Mouse (Mus musculus): Measurements from ENCODE around the gene Slc22a4.
"Not testable (repeated sequence)": the region's sequence is repeated elsewhere in the genome, so short reads cannot be mapped to it uniquely, and the experiment has no call there.

The Slc22a4 gene

DNA sequence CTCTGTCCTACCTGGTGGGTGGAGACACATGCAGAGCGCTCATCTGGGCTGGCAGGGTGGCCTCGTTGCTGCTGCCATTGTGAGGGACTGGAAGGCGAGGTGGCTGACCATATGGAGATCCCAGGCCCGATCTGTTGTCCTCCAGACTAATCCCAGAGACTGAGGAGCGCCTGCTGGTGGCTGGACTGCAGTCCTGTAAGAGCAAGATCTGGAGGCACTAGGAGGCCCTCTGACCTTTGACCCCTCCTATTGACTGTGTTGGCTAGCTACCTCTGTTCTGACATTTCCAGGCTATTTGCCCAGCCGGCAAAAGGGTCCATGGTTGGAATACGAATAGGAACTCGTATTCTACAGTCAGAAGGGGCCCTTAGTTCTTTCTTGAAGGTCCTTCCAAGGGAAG lies 28.2 kb upstream of the Slc22a4 start:
- DNase-seq = peak; percentile 53

DNA sequence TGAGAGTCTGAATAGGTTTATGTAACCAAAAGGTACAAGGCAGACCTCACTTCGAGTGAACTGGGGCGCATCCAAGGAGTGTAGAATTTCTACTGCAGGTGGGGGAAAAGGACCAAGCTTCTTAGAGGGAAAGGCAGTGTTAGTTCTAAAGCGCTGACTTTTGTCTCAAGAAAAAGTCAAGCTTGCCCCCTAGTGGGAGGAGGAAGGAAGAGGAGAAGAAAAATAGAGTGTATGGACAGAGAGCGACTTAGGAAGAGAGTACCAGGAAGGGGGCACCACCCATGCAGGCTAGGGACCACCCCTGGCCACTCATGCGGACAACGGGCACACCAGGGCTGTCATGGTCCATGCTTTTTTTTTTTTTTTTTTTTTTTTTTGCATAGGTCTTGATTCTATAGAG lies 26.4 kb upstream of the Slc22a4 start:
- DNase-seq = peak; percentile 56

DNA sequence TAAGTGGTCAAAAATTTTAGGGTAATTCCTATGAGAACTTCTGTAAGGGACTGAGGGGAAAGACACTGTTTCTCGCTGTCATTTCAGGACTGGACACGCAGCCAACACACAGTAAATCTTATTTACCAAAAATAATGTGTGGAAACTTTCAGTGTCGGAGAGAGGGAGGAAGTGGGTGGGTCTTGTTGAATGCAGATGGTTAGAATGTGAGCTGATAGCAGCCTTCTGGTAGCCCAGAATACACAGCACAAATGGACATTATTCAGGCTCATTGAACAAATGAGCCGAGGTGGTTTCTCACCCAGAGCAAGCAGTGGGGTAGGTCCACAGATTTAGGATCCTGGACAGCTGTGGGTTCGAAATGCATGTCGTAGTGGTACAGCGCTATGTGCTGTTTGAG lies 25.2 kb upstream of the Slc22a4 start:
- no peak for DNase-seq

DNA sequence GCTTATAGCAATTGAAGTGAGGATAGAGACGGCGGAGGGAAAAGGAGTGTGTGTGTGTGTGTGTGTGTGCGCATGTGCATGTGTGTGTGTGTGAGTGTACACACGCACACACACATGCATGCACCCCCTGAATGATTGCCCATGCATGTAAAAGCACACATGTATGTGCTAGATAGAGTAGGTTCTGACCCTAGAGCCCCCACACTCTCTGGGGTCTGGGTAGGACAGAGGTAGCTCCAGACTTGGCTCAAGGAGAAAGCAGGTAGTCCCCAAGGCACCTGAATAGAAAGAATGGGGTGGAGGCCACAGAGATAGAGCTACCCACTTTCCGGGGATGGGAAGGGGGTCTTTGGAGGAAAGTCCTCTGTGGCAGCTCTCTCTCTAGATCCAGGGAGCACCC lies 24.2 kb upstream of the Slc22a4 start:
- no peak for DNase-seq

DNA sequence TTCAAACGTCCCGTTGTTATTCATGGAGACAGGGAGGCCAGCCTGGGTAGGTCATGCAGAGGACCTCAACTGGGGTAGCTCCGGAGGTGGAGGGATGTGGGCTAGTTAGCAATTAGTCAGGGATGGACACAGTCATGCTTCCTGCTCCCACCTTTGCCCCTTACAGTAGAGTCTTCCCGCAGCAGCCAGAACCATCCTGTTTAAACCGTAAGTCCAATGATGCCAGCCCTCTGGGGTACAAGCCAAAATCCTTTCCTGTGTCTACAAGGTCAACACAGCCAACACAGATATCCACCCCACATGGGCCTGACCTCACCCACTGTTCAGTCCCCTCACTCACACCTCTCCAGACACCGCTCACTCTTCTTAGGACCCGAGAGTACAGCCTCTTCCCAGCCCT lies 23.3 kb upstream of the Slc22a4 start:
- DNase-seq = no peak

DNA sequence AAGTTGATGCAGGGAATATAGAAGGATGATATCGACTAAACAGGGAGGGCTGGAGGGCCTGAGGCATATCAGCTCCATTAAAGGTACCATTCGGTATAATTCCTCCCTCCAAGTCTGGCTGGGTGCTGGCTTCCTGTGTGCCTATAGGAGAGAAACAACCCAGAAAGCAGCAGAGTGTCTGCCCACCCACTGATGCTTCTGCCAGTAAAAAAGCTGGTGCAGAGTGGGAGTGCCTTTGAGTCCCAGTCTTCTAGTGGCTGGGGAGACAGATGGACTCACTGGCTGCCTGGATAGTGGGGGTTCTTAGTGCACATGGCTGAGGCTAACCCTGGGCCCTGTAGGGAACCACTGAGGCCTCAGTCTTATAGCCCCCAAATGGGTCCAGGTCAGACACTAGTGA lies 22.3 kb upstream of the Slc22a4 start:
- DNase-seq = no peak

DNA sequence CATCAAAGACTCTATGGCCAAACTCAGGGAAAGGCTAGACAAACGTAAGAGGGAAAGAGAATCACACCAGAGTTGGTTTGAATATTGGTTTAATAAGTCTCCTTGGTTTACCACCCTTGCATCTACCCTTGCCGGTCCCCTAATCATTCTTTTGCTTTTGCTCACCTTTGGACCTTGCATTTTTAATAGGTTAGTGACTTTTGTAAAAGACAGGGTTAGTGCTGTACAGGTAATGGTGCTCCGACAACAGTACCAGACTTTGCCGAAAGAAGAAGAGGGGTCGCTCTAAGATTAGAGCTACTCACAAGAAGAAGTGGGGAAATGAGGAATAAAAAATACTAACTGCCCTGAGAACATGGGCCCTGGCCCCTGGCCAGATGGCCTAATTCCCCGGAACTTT lies 12.8 kb upstream of the Slc22a4 start:
- DNase-seq = no peak

DNA sequence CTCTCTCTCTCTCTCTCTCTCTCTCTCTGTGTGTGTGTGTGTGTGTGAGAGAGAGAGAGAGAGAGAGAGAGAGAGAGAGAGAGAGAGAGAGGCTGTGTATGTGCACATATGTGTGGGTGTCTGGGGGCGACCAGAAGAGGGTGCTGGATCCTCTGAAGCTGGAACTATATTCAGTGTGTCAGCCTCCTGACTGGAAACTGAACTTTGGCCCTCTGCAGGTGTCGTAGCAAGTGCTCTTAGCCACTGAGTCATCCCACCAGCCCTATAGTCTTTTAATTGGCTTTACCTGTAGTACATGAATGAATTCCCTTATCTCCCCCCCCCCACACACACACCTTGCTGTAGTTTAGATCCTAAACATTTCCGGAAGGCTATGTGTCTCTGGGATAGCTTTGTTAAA lies 5.0 kb upstream of the Slc22a4 start:
- DNase-seq = not testable (repeated sequence)

DNA sequence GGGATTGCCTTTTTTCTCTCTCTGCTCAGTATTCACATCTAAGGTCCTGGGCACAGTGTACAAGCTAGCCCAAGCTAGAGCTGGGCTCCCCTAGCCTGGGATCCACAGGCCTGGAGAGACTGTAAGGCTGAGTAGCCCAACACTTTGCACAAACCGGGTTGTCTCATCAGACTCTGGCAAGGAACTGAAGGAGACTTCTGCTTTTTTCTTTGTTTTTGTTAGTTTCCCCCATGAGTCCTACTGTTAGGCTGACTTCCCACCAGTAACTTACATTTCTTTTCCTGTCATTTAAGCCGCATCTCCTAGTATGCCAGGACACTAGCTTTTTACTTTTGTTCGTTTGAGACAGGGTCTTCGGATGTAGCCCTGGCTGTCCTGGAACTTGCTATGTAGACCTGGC lies 1.1 kb upstream of the Slc22a4 start:
- no peak for DNase-seq

DNA sequence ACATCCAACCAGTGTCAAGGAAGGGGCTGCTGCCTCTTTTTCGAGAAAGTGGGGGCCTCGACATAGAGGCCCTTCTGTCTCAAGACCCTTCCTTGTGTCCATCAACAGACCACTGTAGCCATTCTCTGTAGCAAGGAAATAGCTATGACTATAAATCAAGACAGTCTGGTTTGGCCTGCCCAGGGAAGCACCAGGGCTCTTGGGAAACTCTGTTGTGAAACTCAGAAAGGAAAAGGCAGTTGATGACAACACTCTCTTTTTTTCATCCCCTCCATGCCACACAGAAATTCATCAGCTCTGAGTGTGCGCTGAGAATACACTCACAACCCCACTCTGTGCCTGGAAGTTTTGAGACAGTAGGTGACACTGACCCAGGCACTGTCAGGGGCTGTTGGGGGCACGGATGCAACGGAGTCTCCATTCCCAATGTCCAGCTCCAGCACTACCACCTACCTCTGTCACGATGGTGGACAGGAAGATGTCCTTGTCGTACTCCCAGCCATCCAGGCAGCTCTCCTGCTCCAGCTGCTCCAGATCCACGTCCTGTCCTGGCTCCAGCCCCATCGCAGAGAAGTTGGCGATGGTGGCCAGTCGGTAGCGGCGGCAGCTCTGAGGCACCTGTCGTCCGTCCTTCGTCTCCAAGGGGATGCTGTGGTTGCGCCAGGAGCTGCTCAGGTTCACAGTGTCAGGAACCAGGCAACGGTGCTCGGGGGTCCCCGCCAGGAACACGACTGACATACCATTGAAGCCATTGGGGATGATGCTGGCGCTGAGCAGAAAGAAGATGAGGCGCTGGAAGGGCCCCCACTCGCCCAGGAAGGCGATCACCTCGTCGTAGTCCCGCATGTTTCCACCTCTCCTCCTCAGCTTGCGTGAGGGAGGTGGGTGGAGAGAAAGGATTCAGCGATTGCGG lies 503 bp downstream of the Slc22a4 start:
- peak; percentile 55 for DNase-seq

DNA sequence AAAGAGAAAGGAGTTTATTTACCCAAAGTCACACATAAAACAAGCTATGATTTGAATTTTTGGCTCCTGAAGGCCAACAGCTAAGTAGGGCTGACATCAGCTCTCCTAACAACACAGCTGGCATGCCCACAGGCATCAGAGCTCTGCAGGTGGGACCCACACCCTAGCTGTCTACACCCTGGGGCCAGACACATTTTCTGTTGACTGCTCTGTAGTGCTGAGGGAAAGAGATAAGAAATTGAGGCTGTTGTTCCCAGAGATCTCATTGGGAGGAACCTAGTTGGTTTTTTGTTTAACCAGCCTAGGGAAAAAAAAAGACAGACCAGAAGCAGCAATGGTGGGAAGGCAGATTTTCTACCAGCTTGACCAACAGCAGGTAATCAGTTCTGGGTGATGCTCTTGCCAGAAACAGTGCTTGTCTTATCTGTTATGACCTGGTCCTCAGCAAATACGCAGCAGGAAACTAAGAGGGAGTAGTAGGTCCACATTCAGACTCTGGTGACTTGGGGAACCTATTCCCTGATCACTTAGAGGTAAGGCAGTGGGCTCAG lies 1.3 kb downstream of the Slc22a4 start:
- DNase-seq = no peak

DNA sequence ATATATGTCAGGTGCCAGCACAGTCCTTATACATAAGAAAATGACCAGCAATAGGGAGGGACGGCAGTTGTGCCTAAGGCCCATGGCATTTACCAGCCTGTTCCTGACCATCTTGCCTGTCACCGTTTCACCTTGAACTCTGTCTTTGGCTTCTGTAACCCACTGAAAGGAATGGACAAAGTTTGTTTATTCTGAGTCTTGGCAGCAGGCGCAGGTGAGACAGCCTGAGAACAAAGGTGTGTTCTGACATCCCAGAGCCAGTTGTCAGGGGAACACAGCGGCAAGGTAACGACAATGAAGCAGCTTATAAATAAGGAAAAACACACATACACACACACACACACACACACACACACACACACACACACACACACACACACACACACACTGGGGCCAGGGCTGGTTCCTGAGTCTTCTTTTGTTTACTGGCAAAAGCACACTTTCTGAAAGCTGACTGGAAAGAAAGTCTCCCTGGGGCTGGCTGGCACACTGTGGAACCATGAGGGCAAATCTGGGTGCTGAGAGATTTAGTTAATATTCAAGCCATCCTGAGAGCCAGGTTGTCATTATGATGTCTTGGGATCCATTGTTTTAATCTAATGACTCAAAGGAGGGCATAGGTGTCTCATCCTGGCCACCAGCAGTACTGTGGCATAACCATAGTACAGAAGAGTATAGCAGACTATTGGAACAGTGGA lies 6.3 kb downstream of the Slc22a4 start:
- no peak for DNase-seq

DNA sequence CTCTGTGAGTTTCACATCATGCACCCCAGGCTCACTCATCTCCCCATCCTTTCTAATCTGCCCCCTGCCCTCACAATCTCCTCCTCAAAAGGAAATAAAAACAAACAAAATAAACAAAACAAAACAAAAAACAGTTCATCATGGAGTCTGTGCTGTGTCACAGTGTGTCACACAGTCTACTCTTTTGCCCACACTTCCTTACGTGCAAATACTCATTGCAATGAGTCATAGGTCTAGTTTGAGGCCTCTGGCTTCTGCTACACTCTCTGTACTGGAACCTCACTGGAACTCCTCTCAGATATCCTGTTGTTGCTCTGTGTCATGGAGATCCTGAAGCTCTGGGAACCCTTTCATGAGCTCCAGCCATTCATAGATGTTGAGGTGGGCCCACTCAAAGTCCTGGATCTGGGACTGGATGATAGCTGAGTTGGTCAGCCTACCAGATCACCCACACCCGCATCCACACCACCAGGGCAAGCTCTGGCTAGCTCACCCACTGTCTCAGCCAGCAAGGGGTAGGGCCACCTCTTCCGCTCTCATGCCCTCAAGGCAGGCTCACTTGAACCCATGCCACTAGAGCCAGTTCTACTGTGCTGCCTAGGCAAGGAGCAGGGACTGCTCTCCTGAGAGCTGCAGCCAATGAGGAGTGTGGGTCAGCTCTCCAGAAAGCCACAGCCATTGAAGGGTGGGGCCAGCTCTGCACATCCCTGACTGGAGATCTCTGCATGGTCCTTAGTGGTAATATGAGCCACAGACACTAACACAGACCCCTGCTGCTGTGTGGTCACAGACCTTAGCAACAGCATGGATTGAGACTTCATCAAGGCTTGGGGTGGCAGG lies 8.8 kb downstream of the Slc22a4 start:
- no peak for DNase-seq

DNA sequence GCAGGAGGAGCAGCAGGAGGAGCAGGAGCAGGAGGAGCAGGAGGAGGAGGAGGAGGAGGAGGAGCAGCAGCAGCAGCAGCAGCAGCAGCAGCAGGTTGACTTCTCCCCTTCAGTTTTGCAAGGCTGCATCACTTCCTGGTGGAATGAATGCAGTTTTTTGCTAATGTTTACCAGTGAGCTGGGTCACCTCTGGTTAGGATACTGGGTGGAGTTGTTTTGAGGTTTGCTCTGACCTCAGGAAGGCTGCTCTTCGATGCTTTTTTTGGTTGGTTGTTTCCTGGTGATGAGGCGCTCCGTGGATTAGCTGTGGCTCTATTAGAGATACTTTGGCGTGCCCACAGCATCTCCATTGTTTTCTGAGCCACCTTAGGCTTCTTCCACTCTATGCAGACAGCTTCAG lies 10.3 kb downstream of the Slc22a4 start:
- no peak for DNase-seq

DNA sequence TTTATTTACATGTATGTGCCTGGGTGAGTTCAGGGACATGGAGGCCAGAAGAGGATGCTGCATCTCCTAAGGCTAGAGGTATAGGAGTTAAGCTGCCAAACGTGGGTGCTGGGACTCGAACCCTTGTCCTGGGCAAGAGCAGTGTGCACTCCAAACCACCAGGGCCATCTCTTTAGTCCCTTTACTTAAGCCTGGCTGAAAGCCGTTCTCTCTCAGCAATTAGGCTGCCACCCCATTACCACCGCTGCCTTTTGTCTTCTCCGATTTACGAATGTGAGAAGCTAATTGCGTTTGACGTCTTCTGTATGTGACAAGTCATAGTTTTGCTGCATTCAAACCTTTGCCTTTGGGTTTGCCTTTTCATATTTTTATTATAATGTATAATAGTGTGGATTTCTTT lies 11.8 kb downstream of the Slc22a4 start:
- no peak for DNase-seq

DNA sequence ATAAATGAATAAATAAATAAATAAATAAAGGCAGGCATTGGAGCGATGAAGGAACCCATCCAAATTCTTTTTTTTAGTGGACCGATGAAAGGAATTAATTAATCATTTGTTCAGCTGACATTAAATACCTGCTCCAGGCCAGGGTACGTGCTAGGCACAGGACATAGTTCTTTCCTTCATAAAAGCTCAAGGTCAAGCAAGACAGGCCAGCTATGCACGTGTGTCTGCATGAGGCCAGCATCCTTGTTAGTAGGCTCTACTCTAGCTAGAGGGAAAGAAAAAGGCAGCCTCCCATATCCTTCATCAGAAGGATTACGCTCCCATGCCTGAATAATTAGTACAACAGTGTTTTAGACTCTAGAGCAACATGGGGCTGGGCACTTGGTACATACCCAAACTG lies 14.9 kb downstream of the Slc22a4 start:
- no peak for DNase-seq

DNA sequence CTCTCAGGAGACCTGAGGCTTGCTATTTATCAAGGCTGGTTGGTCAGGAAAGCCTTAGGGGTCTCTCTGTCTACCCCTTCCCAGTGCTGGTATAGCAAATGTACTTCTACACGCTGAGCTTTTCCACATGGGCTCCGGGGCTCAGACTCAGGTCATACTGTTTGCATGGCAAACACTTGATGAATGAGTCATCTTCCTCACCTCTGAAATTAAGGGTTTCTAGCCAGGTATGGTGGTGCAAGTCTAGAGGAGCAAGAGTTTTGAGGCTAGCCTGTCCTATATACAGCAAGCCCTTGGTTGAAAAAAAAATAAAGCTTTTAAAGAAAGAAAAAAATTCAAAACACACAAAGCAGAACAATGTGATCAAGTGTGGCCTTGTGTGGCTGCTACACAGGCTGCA lies 16.6 kb downstream of the Slc22a4 start:
- no peak for DNase-seq

DNA sequence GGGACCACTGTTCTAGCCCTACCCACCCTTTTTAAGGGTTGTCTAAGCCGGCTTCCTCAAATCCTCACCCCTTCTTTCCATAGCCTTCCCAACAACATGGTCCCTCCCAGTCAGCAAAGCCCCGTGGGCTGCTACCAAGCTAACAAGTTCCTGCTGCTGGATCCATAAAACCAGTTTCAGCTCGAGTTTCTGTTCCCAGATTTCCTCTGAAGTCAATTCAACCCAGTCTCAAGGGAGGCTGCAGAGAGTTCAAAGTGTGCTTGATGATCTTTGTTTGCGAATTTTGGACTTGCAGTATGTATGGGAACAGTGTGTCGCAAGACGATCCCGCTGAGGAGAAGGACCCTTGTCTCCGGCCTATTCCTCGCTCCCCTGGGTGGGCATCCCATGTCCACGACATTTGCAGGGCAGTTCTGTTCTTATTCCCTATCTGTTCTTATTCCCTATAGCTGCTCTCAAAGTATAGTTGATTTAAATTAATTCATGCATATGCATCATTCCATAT lies 19.4 kb downstream of the Slc22a4 start:
- no peak for DNase-seq

DNA sequence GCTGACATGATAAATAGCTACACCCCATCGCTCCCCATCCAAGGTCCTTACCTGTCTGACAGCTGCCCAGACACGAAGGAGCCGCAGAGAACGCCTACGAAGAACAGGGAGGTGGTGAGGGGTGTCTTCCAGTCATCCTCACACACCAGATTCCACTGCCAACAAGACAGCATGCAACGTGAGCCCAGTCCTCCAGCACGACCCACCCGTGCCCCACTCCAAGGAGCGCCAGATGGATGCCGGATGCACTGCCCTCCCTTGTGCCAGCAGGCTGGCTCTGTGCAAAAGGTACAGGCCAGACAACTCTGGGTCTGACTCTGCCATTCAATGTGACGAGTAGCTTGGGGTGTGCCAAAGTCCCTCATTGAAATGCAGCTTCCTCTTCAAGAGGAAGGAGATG lies 20.2 kb downstream of the Slc22a4 start:
- DNase-seq = peak; percentile 85

DNA sequence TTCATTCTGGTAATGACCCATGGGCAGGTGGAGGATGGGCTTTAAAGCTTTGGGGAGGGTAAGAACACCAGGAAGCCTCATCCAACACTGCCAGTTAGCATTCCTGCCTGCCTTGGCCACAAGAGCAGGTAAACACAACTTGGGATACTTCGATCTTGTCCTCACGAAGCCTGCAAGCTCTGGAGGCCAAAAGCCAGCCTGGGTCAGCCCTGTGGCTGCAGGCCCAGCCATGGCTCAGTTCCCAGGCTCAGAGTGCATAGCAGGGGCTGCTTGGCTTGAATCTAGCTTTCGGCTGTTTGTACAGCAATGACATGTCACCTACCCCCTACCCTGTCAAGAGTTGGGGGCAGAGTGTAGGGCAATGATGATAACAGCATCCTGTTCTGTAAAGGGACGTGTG lies 21.0 kb downstream of the Slc22a4 start:
- peak; percentile 72 for DNase-seq

DNA sequence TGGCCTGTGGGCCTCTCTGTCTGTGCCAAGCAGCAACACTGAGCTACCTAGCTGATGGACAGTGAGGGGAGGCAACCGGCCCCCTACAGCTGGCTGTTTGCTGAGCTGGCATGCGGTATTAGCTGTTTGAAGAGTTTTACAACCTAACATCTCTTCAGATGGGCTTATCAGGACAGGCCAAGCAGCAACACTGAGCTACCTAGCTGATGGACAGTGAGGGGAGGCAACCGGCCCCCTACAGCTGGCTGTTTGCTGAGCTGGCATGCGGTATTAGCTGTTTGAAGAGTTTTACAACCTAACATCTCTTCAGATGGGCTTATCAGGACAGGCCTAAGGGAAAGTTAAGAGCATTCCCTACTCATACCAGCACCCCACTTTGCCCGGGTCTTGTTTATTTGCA lies 21.5 kb downstream of the Slc22a4 start:
- DNase-seq = not testable (repeated sequence)

DNA sequence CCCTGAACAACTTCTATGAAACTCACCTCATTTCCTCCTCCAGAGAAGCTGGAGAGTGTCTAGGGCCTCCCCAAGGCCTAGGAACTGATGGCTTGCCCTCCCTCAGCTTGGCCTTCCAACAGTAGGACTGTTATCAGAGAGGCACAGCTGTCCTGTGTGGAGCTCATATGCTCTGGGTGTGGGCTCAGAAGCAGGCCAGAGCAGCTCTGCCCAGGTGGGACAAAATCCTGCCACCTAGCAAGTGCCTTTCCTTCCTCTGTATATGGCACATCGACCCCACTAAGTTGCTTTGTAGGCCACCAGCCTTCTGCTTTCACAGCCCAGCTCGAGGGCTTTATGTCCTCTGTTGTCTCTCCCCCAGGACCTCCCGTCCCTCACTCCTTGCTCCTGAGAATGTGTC lies 23.2 kb downstream of the Slc22a4 start:
- DNase-seq = no peak

DNA sequence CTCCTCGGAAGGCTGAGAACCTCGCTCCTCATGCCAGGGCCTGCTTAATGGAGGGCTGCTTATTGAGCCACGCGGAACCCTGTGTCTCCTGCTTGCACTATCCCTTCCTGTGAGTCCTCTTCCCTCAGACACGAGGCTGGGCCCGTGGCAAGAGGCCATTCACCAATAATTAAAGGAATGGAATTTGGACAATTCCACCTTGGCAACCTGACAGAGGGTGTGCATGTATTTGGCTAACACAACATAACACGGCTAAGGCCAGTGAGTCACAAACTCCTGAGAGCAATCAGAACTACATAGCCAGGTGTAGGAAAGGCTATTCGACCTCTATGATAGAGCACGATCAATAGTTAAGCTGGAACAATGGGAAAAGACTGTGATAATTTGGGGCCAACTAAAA lies 23.7 kb downstream of the Slc22a4 start:
- no peak for DNase-seq
